Mouse (Mus musculus): ENCODE results near the gene Lrrtm3. TPM values are rescaled to one million over a fixed set of nuclear protein-coding genes. Genes with fewer than 3 reads are reported as not detected.
A peak's percentile ranks its signal among the peaks of the same experiment; 100 is the strongest.

Gene Lrrtm3
- polyA plus RNA-seq, 1 experiment from 2014 or later: 0.83 TPM

DNA sequence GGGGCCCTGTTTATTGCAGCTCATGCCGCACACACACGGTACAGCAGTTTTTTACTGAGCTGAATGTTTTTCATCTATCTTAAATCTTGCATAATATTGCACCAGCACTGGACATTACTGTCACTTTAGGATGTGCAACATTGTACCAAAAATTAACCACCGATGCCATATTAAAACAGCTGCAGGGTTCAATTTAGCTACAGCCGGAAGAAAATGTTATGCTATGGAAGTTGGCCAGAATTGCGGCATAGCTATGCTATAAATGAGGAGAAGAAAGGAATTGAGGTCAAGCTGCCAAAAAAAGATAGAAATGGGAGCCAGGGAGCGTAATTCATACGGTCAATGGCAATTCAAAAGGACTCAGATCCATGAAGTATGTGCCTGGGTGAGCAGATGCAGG, 48.9 kb downstream of the Lrrtm3 start:
- no peaks in the 10 kb centered on the region for H3K9me3 ChIP-seq
- H3K9ac ChIP-seq: no peak overlapping the region
- H3K4me2 ChIP-seq: no peak overlapping the region
- no peak overlapping the region for H3K4me3 ChIP-seq
- peaks cover 20% of the 10 kb centered on the region for H3K4me1 ChIP-seq
- ATAC-seq (ENCODE audit: extremely low read depth, insufficient number of reproducible peaks, low FRiP score, low TSS enrichment): no peak
- no peaks in the 10 kb centered on the region for H3K27me3 ChIP-seq (replicated peaks)
- 68% methylated on average over 7 of the region's 7 CpGs for WGBS
- no peak overlapping the region for H3K27ac ChIP-seq (replicated peaks)
- H3K36me3 ChIP-seq: no peaks in the 10 kb centered on the region

DNA sequence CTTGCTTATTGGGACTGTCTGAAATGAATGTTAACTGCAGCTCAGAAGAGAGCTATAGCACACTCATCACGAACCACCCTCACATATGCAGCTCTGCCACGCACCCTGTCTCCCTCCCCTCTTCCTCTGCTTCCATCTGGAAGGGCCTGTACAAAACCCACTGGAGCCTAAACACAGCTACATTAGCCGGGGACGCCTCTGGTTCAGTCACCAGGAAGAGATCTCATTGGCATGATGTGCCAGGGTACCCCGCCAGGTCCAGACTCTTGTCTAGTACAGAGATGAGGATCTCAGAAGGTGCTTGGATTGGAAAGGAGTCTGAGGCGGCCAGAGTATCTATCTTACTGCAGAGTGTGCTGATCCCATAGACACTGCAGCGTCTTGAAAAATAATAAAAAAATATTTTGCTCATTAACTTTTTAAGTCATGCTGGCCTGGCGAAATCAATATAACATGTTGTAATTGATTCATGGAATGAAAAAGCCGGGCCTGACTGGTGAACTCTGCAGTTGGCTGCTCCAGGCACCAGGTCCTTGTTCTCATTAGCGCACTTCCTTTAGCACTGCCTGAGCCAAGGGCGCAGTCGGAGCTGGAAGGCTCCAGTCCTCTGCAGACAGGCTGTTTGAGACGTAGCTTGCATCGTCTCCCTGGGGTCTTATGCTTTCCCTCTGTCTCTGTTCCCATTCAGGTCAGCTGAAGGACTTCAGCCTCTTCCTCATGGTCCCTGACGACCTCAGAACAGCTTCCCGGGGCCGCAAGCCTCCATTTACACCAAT, 50.1 kb downstream of the Lrrtm3 start:
- Histone ChIP-seq H3K27ac (replicated peaks) (peak overlapping the region; percentile 10; the same call in 1 of the 2 replicates), H3K9me3 (no peaks in the 10 kb centered on the region), H3K36me3 (no peaks in the 10 kb centered on the region), H3K27me3 (replicated peaks) (no peaks in the 10 kb centered on the region), H3K4me3 (no peak overlapping the region), H3K4me2 (peak overlapping the region; percentile 37), H3K4me1 (peaks cover 20% of the 10 kb centered on the region), H3K9ac (peak overlapping the region; percentile 2; the same call in 1 of the 2 replicates)
- ATAC-seq (ENCODE audit: extremely low read depth, insufficient number of reproducible peaks, low FRiP score, low TSS enrichment): no peak; the same call in none of the 2 replicates
- 66% methylated on average over 17 of the region's 17 CpGs for WGBS

DNA sequence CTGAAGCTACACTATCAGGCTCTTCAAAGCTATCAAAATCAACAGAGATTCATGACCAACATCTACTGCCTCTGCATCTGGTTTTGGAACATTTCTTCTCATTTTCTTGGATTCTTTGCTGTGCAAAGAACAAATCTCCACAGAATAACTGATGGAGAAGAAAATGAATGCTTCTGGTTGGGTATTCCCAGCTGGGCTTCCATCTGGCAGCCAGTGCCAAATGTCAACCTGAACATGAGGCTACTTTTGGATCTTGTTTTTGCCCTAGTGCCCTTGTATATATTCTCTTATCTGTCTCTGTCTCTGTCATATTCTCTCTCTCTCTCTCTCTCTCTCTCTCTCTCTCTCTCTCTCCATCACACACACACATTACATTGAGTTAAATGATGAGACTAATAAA, 59.2 kb downstream of the Lrrtm3 start:
- Histone ChIP-seq H3K9me3 (no peaks in the 10 kb centered on the region), H3K4me3 (no peak overlapping the region), H3K27me3 (replicated peaks) (no peaks in the 10 kb centered on the region), H3K4me1 (no peaks in the 10 kb centered on the region), H3K9ac (no peak overlapping the region), H3K36me3 (no peaks in the 10 kb centered on the region), H3K4me2 (no peak overlapping the region), H3K27ac (replicated peaks) (no peak overlapping the region)
- ATAC-seq (ENCODE audit: extremely low read depth, insufficient number of reproducible peaks, low FRiP score, low TSS enrichment): no peak

DNA sequence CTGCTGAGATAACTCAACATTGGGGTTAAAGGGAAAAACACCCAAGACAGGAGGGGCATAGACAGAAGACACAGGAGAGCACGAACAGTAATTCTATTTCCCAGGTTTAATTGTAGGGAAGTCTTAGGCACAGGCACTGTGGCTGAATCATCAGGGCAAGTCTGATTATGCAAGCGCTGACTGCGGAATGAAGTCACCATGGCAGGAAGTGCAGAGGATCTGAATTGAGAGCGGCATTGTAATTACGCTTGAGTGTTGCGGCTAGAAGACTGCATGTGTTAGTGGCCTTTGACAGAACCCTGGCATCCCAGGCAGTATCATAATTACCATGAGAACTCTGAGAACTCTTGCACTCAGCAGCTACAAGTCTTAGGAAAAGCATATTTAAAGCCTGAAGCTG, 66.7 kb downstream of the Lrrtm3 start:
- Histone ChIP-seq H3K9me3 (no peaks in the 10 kb centered on the region), H3K9ac (no peak overlapping the region), H3K4me2 (no peak overlapping the region), H3K27ac (replicated peaks) (no peak overlapping the region), H3K4me3 (no peak overlapping the region), H3K27me3 (replicated peaks) (no peaks in the 10 kb centered on the region), H3K4me1 (peaks cover 18% of the 10 kb centered on the region), H3K36me3 (no peaks in the 10 kb centered on the region)
- no peak for ATAC-seq (ENCODE audit: extremely low read depth, insufficient number of reproducible peaks, low FRiP score, low TSS enrichment)
- WGBS: 73% methylated on average over 6 of the region's 6 CpGs

DNA sequence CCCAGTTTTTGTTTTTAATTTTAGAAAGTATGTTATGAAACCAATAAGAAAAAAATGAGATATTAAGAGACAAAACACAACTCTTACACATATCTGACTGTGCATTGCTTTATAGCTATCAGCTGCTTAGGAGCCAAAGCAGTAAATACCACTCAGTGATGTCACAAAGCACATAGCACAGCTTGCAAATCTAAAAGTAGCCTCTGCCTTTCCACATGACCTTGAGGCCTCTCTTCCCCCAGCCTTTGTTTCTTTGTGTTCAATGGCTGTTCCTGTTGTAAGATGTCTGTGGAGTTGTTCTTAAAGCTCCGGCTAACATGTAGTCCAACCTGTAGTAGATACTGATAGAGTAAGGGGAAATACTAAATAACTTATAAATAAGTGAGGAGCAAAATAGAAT, 69.7 kb downstream of the Lrrtm3 start:
- peaks cover 18% of the 10 kb centered on the region for H3K4me1 ChIP-seq
- no peaks in the 10 kb centered on the region for H3K9me3 ChIP-seq
- no peaks in the 10 kb centered on the region for H3K27me3 ChIP-seq (replicated peaks)
- no peak overlapping the region for H3K9ac ChIP-seq
- 43% methylated on average over 1 of the region's 1 CpGs for whole genome bisulfite sequencing
- ATAC-seq (ENCODE audit: extremely low read depth, insufficient number of reproducible peaks, low FRiP score, low TSS enrichment): no peak
- peak overlapping the region; percentile 61 for H3K27ac ChIP-seq (replicated peaks)
- no peak overlapping the region for H3K4me2 ChIP-seq
- H3K4me3 ChIP-seq: no peak overlapping the region
- H3K36me3 ChIP-seq: no peaks in the 10 kb centered on the region

DNA sequence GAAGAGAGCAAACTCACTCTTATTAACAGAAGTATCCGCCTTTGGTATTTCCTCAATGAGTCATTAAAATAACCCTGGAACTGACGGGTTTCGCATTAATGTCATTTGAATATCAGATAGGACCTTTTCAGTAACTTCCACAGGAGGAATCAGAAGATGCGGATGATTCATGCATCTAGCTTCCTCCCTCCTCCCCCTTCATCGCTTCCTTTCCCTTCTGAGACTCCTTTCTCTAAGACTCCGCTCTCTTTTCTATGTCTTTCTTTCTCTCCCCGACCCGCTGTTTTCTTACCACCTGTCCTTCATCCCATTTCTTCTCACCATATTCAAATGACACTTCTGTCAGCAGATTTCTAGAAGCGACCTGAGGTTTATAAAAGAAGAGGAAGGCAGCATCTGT, 88.1 kb downstream of the Lrrtm3 start:
- no peak for ATAC-seq (ENCODE audit: extremely low read depth, insufficient number of reproducible peaks, low FRiP score, low TSS enrichment)
- Histone ChIP-seq H3K4me3 (no peak overlapping the region), H3K36me3 (no peaks in the 10 kb centered on the region), H3K27ac (replicated peaks) (no peak overlapping the region), H3K4me2 (no peak overlapping the region), H3K27me3 (replicated peaks) (no peaks in the 10 kb centered on the region), H3K4me1 (no peaks in the 10 kb centered on the region), H3K9me3 (no peaks in the 10 kb centered on the region), H3K9ac (no peak overlapping the region)
- WGBS: 75% methylated on average over 9 of the region's 9 CpGs

DNA sequence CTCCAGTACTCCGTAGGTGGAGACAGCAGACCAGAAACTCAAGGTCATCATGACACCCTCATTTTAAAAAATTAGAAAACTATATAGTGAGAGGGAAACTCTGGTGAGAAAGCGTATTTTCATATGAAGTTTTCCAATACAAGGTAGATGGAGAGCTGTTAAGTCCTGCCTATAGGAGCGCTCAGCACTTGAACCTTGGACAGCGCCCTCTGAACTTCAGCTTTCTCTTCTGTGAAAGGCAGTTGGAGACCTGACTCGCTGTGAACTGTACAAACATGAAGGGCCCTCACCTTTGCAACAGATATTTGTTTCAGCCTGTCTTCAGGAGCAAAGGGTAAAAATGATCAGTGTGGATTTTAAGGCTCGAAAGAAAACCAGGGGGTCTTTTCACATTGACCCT, 88.5 kb downstream of the Lrrtm3 start:
- no peak for ATAC-seq (ENCODE audit: extremely low read depth, insufficient number of reproducible peaks, low FRiP score, low TSS enrichment)
- no peak overlapping the region for H3K9ac ChIP-seq
- no peaks in the 10 kb centered on the region for H3K36me3 ChIP-seq
- no peak overlapping the region for H3K4me2 ChIP-seq
- no peaks in the 10 kb centered on the region for H3K4me1 ChIP-seq
- H3K27ac ChIP-seq (replicated peaks): no peak overlapping the region
- no peaks in the 10 kb centered on the region for H3K27me3 ChIP-seq (replicated peaks)
- H3K9me3 ChIP-seq: no peaks in the 10 kb centered on the region
- WGBS: 71% methylated on average over 6 of the region's 6 CpGs
- no peak overlapping the region for H3K4me3 ChIP-seq

DNA sequence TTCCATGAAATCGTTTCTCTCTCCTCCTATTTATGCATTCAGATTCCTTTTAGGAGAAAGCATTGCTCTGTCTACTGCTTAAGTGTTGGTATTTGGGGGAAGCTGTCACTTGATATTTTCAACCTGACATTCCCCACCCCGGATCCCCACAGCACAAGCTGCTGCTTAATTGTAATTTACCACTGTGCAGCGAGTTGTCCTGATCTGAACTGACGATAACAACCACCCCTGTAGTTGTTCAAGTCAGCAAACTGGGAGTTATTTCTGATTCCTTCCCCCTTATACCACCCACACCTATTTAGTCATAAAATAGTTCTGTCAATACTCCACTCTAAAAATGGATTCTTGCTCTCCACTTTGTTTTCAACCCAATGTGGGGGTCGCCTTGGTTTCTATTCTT, 95.8 kb downstream of the Lrrtm3 start:
- no peak overlapping the region for H3K27ac ChIP-seq (replicated peaks)
- 63% methylated on average over 5 of the region's 5 CpGs for WGBS
- H3K4me3 ChIP-seq: no peak overlapping the region
- no peaks in the 10 kb centered on the region for H3K36me3 ChIP-seq
- no peak overlapping the region for H3K4me2 ChIP-seq
- no peak overlapping the region for H3K9ac ChIP-seq
- H3K9me3 ChIP-seq: no peaks in the 10 kb centered on the region
- no peak for ATAC-seq (ENCODE audit: extremely low read depth, insufficient number of reproducible peaks, low FRiP score, low TSS enrichment)
- H3K4me1 ChIP-seq: no peaks in the 10 kb centered on the region
- H3K27me3 ChIP-seq (replicated peaks): no peaks in the 10 kb centered on the region

DNA sequence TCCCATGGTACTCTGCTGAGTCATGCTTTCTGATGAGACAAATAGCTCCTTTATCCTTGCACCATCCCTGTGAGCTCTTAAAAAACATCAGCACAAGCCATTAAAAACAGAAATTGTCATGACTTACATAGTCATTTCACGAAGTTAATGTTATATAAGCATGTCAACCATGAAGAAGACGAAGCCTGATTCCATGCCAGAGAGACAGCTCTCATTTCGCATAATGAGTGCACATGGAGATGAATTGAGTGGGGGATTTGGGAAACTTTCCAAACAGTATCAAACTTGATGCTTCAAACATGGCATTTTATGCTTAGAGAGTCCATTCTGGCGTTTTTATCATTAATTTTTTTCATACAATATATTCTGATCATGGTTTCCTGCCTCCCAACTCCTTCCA, 104.5 kb downstream of the Lrrtm3 start:
- WGBS: 68% methylated on average over 4 of the region's 4 CpGs
- ATAC-seq (ENCODE audit: extremely low read depth, insufficient number of reproducible peaks, low FRiP score, low TSS enrichment): no peak
- Histone ChIP-seq H3K9me3 (no peaks in the 10 kb centered on the region), H3K4me2 (no peak overlapping the region), H3K36me3 (no peaks in the 10 kb centered on the region), H3K27me3 (replicated peaks) (no peaks in the 10 kb centered on the region), H3K4me3 (no peak overlapping the region), H3K27ac (replicated peaks) (no peak overlapping the region), H3K4me1 (no peaks in the 10 kb centered on the region), H3K9ac (no peak overlapping the region)

DNA sequence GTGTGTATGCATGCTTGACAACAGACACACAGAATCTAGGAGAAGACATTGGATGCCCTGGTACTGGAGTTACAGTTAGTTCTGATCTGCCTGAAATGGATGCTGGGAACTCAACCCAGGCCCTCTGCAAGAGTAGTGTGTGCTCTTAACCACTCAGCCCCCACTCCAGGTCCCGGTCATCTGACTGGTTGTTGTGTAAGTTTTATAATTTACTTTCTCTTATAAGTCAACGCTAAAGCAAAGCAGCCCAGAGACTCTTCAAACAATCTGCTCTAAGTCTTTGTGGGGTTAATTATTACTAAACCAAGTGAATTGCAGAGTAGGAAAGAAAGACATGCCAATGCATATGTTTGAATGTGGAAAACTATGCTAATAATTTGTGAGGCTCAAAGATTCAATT, 110.7 kb downstream of the Lrrtm3 start:
- no peaks in the 10 kb centered on the region for H3K27me3 ChIP-seq (replicated peaks)
- H3K4me2 ChIP-seq: no peak overlapping the region
- H3K27ac ChIP-seq (replicated peaks): no peak overlapping the region
- no peak overlapping the region for H3K4me3 ChIP-seq
- no peak overlapping the region for H3K9ac ChIP-seq
- ATAC-seq (ENCODE audit: extremely low read depth, insufficient number of reproducible peaks, low FRiP score, low TSS enrichment): no peak
- no peaks in the 10 kb centered on the region for H3K9me3 ChIP-seq
- H3K36me3 ChIP-seq: no peaks in the 10 kb centered on the region
- 84% methylated on average over 2 of the region's 2 CpGs for WGBS
- peaks cover 14% of the 10 kb centered on the region for H3K4me1 ChIP-seq

DNA sequence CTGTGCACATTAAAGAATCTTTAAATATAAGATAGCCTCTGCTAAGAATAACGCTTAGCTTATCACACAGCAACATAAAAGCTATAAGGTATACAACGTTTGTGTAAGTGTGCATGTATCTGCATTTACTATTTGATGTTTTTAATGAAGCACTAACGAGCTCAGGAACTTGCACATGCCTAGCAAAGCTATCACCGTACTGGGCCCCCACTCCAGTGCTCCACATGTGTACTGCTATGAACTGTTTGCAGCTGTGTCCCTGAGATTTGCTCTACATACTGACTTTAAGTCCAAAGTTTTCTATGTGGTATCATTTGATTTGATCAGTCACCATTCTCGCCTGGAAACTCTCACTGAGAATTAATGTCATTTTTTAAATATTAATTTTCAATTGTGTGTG, 111.1 kb downstream of the Lrrtm3 start:
- no peaks in the 10 kb centered on the region for H3K9me3 ChIP-seq
- H3K27me3 ChIP-seq (replicated peaks): no peaks in the 10 kb centered on the region
- H3K4me2 ChIP-seq: no peak overlapping the region
- H3K4me1 ChIP-seq: peaks cover 14% of the 10 kb centered on the region
- WGBS: 73% methylated on average over 5 of the region's 5 CpGs
- no peak for ATAC-seq (ENCODE audit: extremely low read depth, insufficient number of reproducible peaks, low FRiP score, low TSS enrichment)
- H3K36me3 ChIP-seq: no peaks in the 10 kb centered on the region
- H3K4me3 ChIP-seq: no peak overlapping the region
- H3K27ac ChIP-seq (replicated peaks): no peak overlapping the region
- H3K9ac ChIP-seq: no peak overlapping the region

DNA sequence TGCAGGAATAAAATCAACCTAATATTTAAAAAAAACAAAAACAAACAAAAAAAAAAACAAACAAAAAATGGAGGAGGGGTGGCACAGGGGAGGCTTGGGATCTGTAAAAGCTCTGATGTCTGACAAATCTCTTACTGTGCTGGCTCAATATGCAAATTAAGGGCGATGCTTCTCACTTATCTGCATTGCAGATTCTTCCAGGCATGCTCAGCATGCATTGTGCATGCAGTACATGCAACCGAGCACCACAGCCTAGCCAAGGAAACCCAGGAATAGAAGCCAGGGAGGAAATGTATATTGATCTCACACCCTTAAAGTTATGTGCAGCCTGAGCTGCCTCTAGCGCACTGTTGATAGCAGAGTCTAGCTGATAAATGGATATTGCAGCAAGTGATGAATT, 111.5 kb downstream of the Lrrtm3 start:
- Histone ChIP-seq H3K9me3 (no peaks in the 10 kb centered on the region), H3K4me2 (peak overlapping the region; percentile 58; the same call in 1 of the 2 replicates), H3K4me1 (peaks cover 14% of the 10 kb centered on the region), H3K9ac (no peak overlapping the region), H3K27ac (replicated peaks) (no peak overlapping the region), H3K4me3 (no peak overlapping the region), H3K27me3 (replicated peaks) (no peaks in the 10 kb centered on the region), H3K36me3 (no peaks in the 10 kb centered on the region)
- 25% methylated on average over 3 of the region's 3 CpGs for WGBS
- ATAC-seq (ENCODE audit: extremely low read depth, insufficient number of reproducible peaks, low FRiP score, low TSS enrichment): no peak

All from heart, embryonic 13.5 days (tissue).